Mouse (Mus musculus) liver, embryonic 16.5 days (tissue): ENCODE data around the gene Ttbk2. TPM values are rescaled to one million over a fixed set of nuclear protein-coding genes. Genes with fewer than 3 reads are reported as not detected.

ENCODE experiments used
- ATAC-seq: fragments of 200-750 bp; cut with Nextera tagmentation; 2 replicates; pipeline ENCODE4 v1.8.0; 2017; ENCODE audit warnings: low read depth, mild to moderate bottlenecking, moderate number of reproducible peaks, moderate library complexity
- H3K27ac ChIP-seq: fragments of 300-500 bp; sonication (generic); 2 replicates; pipeline ENCODE4 v1.5.1; 2014; ENCODE audit warnings: mild to moderate bottlenecking, low read length
- H3K27me3 ChIP-seq: fragments of 300-500 bp; sonication (generic); 2 replicates; pipeline ENCODE4 v1.6.1; 2014; ENCODE audit warnings: low read depth, low read length, mixed read lengths; ENCODE audit not compliant: control insufficient read depth, insufficient read depth
- H3K36me3 ChIP-seq: fragments of 300-500 bp; sonication (generic); 2 replicates; pipeline ENCODE4 v1.6.1; 2014; ENCODE audit warnings: mild to moderate bottlenecking; ENCODE audit not compliant: control insufficient read depth, insufficient read depth
- H3K4me1 ChIP-seq: fragments of 300-500 bp; sonication (generic); 2 replicates; pipeline ENCODE4 v1.6.1; 2014; ENCODE audit warnings: low read depth, low read length, mixed read lengths; ENCODE audit not compliant: control insufficient read depth
- H3K4me2 ChIP-seq: fragments of 300-500 bp; sonication (generic); 2 replicates; pipeline ENCODE4 v1.6.1; 2014; ENCODE audit warnings: low read depth, low read length, mixed read lengths
- H3K4me3 ChIP-seq: fragments of 300-500 bp; sonication (generic); 2 replicates; pipeline ENCODE4 v1.5.1; 2014; ENCODE audit warnings: low read depth, mild to moderate bottlenecking, low read length
- H3K9ac ChIP-seq: fragments of 300-500 bp; sonication (generic); 2 replicates; pipeline ENCODE4 v1.6.1; 2014; ENCODE audit warnings: low read depth, low read length
- H3K9me3 ChIP-seq: fragments of 300-500 bp; sonication (generic); replicated peaks from 2 replicates; pipeline ENCODE4 v1.6.1; 2016; ENCODE audit warnings: low read length; ENCODE audit not compliant: control insufficient read depth
- WGBS: fragments of 180-500 bp; shearing (Covaris S2); extraction: QIAGEN DNeasy Blood & Tissue Kit; methylation state at CpG from one replicate; pipeline ENCODE4 v1.1.7; 2014; ENCODE audit not compliant: insufficient replicate concordance; 5-methylcytosine and 5-hydroxymethylcytosine counted together
- polyA plus RNA-seq: library from polyadenylated mRNA; unstranded; fragments of >200 nt; fragmentation: Nextera tagmentation; extraction: Ambion mirVana; gene quantifications from 2 replicates; pipeline ENCODE4 v1.2.1, GENCODE M21; 2015

Ttbk2 gene
- polyA plus RNA-seq, 1 experiment from 2014 or later, result 0.41 TPM

GRCm38 (mm10) chr2:120858131-120858530 is 7.7 kb upstream of the Ttbk2 start:
- no peak overlapping the region for H3K4me3 ChIP-seq
- H3K27me3 ChIP-seq, result no peaks in the 10 kb centered on the region
- no peak overlapping the region for H3K9ac ChIP-seq
- 80% methylated on average over 3 of the region's 3 CpGs for WGBS
- H3K36me3 ChIP-seq, result peaks cover 18% of the 10 kb centered on the region
- H3K9me3 ChIP-seq, result no peaks in the 10 kb centered on the region
- no peaks in the 10 kb centered on the region for H3K4me1 ChIP-seq
- no peak for ATAC-seq
- H3K27ac ChIP-seq, result no peak overlapping the region
- no peak overlapping the region for H3K4me2 ChIP-seq

- Histone ChIP-seq H3K36me3 (no peaks in the 10 kb centered on the region), H3K4me1 (peaks cover 11% of the 10 kb centered on the region), H3K9ac (no peak overlapping the region), H3K27ac (no peak overlapping the region), H3K4me2 (no peak overlapping the region), H3K9me3 (no peaks in the 10 kb centered on the region), H3K4me3 (no peak overlapping the region), H3K27me3 (no peaks in the 10 kb centered on the region)
- no peak for ATAC-seq
- WGBS, result 65% methylated on average over 3 of the region's 3 CpGs
These were observed 2.7 kb upstream of the Ttbk2 start for GRCm38 (mm10) chr2:120853151-120853550.

- no peak overlapping the region for H3K27ac ChIP-seq
- H3K4me2 ChIP-seq, result no peak overlapping the region
- no peak overlapping the region for H3K4me3 ChIP-seq
- H3K9me3 ChIP-seq, result no peaks in the 10 kb centered on the region
- WGBS, result 8% methylated on average over 1 of the region's 1 CpGs
- ATAC-seq, result no peak
- H3K9ac ChIP-seq, result no peak overlapping the region
- H3K4me1 ChIP-seq, result peaks cover 11% of the 10 kb centered on the region
- H3K27me3 ChIP-seq, result no peaks in the 10 kb centered on the region
- no peaks in the 10 kb centered on the region for H3K36me3 ChIP-seq
These were observed 2.2 kb upstream of the Ttbk2 start for GRCm38 (mm10) chr2:120852626-120853025.

- H3K36me3 ChIP-seq, result no peaks in the 10 kb centered on the region
- peak within 1 kb of the TSS; percentile 89 for H3K4me3 ChIP-seq
- peak within 1 kb of the TSS; percentile 86 for H3K9ac ChIP-seq
- H3K9me3 ChIP-seq, result no peaks in the 10 kb centered on the region
- ATAC-seq, result peak; percentile 61
- no peaks in the 10 kb centered on the region for H3K27me3 ChIP-seq
- WGBS, result 1% methylated on average over 55 of the region's 71 CpGs
- peak within 1 kb of the TSS; percentile 64 for H3K27ac ChIP-seq
- H3K4me1 ChIP-seq, result peaks cover 15% of the 10 kb centered on the region
- peak within 1 kb of the TSS; percentile 83 for H3K4me2 ChIP-seq
These were observed 668 bp downstream of the Ttbk2 start, which contains the start of gene Cdan1 for GRCm38 (mm10) chr2:120849449-120850423. Cdan1 (minus strand) TSS chr2:120850128.

GRCm38 (mm10) chr2:120845280-120845679 is 5.1 kb downstream of the Ttbk2 start:
- H3K9me3 ChIP-seq, result no peaks in the 10 kb centered on the region
- H3K36me3 ChIP-seq, result no peaks in the 10 kb centered on the region
- H3K4me2 ChIP-seq, result no peak overlapping the region
- WGBS, result 69% methylated on average over 1 of the region's 1 CpGs
- H3K27me3 ChIP-seq, result no peaks in the 10 kb centered on the region
- no peak overlapping the region for H3K27ac ChIP-seq
- no peak overlapping the region for H3K9ac ChIP-seq
- no peak overlapping the region for H3K4me3 ChIP-seq
- no peak for ATAC-seq
- peaks cover 11% of the 10 kb centered on the region for H3K4me1 ChIP-seq

GRCm38 (mm10) chr2:120843990-120844389 is 6.4 kb downstream of the Ttbk2 start:
- 27% methylated on average over 4 of the region's 4 CpGs for WGBS
- no peaks in the 10 kb centered on the region for H3K27me3 ChIP-seq
- ATAC-seq, result no peak

GRCm38 (mm10) chr2:120841211-120841610 is 9.2 kb downstream of the Ttbk2 start:
- ATAC-seq, result no peak
- Histone ChIP-seq H3K36me3 (no peaks in the 10 kb centered on the region), H3K9me3 (no peaks in the 10 kb centered on the region), H3K4me2 (no peak overlapping the region), H3K4me1 (peaks cover 4% of the 10 kb centered on the region; the same call in 1 of the 2 replicates), H3K27me3 (no peaks in the 10 kb centered on the region), H3K27ac (no peak overlapping the region), H3K4me3 (no peak overlapping the region), H3K9ac (no peak overlapping the region)
- WGBS, result 58% methylated on average over 1 of the region's 1 CpGs

More at GRCm38 (mm10) chr2:120843990-120844389, 6.4 kb downstream of the Ttbk2 start:
- H3K9ac ChIP-seq, result no peak overlapping the region
- H3K36me3 ChIP-seq, result no peaks in the 10 kb centered on the region
- H3K9me3 ChIP-seq, result no peaks in the 10 kb centered on the region
- H3K27ac ChIP-seq, result no peak overlapping the region
- peaks cover 4% of the 10 kb centered on the region; the same call in 1 of the 2 replicates for H3K4me1 ChIP-seq
- H3K4me3 ChIP-seq, result no peak overlapping the region
- no peak overlapping the region for H3K4me2 ChIP-seq

GRCm38 (mm10) chr2:120835167-120835566 is 15.2 kb downstream of the Ttbk2 start:
- no peak for ATAC-seq
- 69% methylated on average over 4 of the region's 4 CpGs for WGBS
- H3K4me3 ChIP-seq, result no peak overlapping the region

More at GRCm38 (mm10) chr2:120835167-120835566, 15.2 kb downstream of the Ttbk2 start:
- Histone ChIP-seq H3K27ac (no peak overlapping the region), H3K27me3 (no peaks in the 10 kb centered on the region), H3K9ac (no peak overlapping the region), H3K4me1 (no peaks in the 10 kb centered on the region), H3K4me2 (no peak overlapping the region), H3K9me3 (no peaks in the 10 kb centered on the region), H3K36me3 (no peaks in the 10 kb centered on the region)
